Mouse (Mus musculus): ENCODE data around the gene Dus3l.

- no peak for TF ChIP-seq CHD2 (IDR thresholded peaks at IDR 0.05; ENCODE audit: low read length)
- no peak for TF ChIP-seq CTCF (IDR thresholded peaks at IDR 0.05 in 2 of 3, conservative IDR thresholded peaks at IDR 0.05 in 1 of 3; ENCODE audit: control insufficient read depth in 1 of 3, insufficient read depth in 1 of 3, low read depth in 2 of 3, low read length in 3 of 3, poor library complexity in 1 of 3, severe bottlenecking in 1 of 3)
- TF ChIP-seq TAL1 (IDR thresholded peaks at IDR 0.05; ENCODE audit: low read length), result peak; percentile 95
- 0 out of 2 replicates have a peak, but pooled peaks have one; percentile 34 for TF ChIP-seq POLR2AphosphoS2 (IDR thresholded peaks at IDR 0.05; ENCODE audit: low read length)
- no peak for TF ChIP-seq UBTF (IDR thresholded peaks at IDR 0.05; ENCODE audit: borderline replicate concordance, insufficient read depth, low read depth, low read length)
- peak; percentile 63 for TF ChIP-seq BHLHE40 (IDR thresholded peaks at IDR 0.05; ENCODE audit: borderline replicate concordance, low read depth, low read length)
- TF ChIP-seq ELF1 (IDR thresholded peaks at IDR 0.05; ENCODE audit: low read depth, low read length), result peak; percentile 43; the same call in 1 of the 2 replicates
- peak; percentile 21 to 36; a peak in 2 of 4 replicates for TF ChIP-seq POLR2A (IDR thresholded peaks at IDR 0.05; ENCODE audit: control insufficient read depth in 1 of 2, insufficient read depth in 1 of 2, low read depth in 1 of 2, low read length in 2 of 2, poor library complexity in 1 of 2)
- TF ChIP-seq RCOR1 (IDR thresholded peaks at IDR 0.05; ENCODE audit: low read depth, low read length), result peak; percentile 99
Measured at GRCm38 (mm10) chr17:56761991-56762410, 2.6 kb upstream of the Dus3l start.

Data from MEL (cell line).